Mouse (Mus musculus): ENCODE data around the gene Rin1.
A peak's percentile ranks its signal among the peaks of the same experiment; 100 is the strongest.
"Not testable (repeated sequence)": the region's sequence is repeated elsewhere in the genome, so short reads cannot be mapped to it uniquely, and the experiment has no call there.

Rin1 gene

DNA sequence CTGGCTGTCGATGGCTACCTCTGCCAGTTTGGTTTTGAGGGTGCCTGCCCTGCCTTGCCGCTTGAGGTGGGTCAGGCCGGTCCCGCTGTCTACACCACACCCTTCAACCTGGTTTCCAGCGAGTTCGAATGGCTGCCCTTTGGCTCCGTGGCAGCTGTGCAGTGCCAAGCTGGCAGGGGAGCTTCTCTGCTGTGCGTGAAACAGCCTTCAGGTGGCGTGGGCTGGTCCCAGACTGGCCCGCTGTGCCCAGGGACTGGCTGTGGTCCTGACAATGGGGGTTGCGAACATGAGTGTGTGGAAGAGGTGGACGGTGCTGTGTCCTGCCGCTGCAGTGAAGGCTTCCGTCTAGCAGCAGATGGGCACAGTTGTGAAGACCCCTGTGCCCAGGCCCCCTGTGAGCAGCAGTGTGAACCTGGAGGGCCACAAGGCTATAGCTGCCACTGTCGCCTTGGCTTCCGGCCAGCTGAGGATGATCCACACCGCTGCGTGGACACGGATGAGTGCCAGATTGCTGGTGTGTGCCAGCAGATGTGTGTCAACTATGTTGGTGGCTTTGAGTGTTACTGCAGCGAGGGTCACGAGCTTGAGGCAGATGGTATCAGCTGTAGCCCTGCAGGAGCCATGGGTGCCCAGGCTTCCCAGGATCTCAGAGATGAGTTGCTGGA lies 18.4 kb downstream of the Rin1 start:
- peak; percentile 69 for DNase-seq (ENCODE audit: low spot score)

DNA sequence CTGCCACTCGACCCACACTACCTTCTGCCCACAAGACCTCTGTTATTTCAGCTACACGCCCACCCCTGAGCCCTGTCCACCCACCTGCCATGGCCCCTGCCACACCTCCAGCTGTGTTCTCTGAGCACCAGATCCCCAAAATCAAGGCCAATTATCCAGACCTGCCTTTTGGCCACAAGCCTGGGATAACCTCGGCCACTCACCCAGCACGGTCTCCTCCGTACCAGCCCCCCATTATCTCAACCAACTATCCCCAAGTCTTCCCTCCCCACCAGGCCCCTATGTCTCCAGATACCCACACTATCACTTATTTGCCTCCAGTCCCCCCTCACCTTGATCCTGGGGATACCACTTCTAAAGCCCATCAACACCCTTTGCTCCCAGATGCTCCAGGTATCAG lies 19.2 kb downstream of the Rin1 start:
- DNase-seq (ENCODE audit: low spot score), result no peak

DNA sequence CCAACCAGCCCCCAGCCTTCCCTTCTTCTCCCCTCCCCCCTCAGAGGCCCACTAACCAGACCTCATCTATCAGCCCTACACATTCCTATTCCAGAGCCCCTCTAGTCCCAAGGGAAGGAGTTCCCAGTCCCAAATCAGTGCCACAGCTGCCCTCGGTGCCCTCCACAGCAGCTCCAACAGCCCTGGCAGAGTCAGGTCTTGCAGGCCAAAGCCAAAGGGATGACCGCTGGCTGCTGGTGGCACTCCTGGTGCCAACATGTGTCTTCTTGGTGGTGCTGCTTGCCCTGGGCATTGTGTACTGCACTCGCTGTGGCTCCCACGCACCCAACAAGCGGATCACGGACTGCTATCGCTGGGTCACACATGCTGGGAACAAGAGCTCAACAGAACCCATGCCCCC lies 19.7 kb downstream of the Rin1 start:
- DNase-seq (ENCODE audit: low spot score), result no peak

DNA sequence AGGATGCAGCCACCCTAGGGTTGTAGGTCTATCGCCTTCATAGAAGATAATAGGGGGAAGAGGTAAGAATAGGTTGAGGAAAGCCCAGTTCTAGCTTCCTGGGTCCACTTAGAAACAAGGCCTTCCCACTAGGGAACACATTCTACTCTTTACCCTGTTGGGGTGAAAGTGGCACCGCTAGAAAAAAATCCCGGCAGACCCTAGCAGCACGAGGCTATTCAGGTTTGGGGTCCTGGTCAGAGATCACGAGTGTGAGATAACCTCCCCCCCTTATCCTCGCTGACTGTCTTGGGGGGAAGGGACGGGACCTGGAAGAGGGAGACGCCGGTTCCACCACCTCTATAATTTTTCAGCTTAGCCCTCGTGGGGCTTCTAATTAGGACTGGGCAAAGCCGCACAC lies 20.8 kb downstream of the Rin1 start:
- DNase-seq (ENCODE audit: low spot score), result no peak

DNA sequence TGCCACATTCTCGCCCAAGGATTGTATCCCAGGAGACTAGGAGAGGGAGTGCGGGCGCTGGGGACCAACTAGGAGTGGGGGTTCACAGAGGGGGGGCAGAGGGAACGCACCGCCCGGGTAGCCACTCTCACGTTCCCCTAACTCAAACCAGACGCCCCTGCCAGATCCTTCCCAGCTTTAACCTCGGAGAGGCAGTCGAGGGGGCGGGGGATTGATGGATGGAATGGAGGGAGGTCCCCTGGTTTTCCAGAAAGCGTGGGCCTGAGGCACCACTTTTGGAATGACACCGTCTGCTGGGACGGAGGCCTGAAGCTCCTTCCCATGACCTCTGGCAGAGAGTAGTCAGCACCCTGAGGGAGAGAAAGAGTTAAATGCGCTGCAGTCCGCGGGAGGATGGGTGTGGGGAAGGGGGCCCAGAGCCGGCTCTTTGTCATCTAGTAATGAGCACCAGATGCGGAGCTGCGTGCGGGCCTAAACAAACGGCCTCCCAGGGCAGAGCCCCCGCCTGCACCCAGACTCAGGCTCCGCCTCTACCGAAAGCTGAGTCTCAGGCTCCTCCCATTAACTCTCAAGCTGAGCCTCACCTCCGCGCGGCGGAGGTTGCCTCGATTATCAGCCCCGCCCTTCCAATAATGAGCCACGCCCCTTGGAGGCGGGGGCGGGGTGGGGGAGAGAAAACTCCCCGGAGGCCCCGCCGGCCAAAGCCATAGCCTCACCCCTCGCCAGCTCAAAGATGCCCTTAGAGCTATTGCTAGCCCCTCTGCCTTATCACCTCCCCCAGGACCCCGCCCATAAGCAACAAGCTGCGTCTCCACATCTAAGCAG lies 21.5 kb downstream of the Rin1 start:
- peak; percentile 85 for DNase-seq (ENCODE audit: low spot score)

DNA sequence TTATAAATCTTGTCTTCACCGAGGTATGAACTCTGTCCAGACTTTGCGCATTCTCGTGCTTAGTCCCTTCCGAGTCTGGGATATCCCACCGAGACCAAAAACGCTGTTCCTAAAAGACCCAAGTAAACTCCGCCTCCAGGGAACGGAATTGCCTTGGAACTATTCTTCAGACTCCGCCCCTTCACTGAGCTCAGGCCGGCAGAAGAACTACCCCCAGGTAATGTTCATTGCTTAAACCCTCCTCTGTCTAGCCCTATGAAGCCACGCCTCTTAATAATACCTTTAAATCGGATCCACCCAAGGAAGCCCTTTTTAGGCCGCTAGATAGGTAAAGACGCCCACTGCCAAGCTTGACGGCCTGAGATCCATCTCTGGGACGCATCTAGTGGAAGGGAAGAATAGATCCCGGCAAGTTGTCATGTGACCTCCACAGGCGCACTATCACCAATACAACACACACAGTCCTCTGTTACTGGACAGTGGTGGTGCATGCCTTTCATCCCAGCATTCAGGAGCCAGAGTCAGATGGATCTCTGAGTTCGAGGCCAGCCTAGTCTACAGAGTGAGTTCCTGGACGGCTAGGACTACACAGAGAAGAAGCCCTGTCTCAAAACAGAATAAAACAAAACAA lies 22.2 kb downstream of the Rin1 start:
- DNase-seq (ENCODE audit: low spot score), result no peak

DNA sequence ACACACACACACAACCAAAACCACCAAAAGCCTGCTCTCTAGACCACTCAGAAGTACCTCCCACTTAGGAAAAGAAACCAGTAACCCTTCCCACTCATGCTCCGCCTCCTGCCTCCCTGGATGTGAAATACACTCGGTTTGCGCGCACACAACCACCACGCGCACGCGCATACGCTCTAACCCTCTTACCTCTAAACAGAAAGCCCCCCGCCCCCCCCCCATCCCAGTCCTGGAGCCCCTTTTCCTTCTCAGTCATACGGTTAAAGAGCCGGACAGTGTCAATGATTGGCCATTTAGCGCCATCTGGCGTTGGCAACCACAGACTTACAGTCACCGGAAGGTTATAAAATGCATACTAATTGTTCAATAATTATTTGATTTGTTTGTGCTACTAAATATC lies 22.7 kb downstream of the Rin1 start:
- peak; percentile 84 for DNase-seq (ENCODE audit: low spot score)

DNA sequence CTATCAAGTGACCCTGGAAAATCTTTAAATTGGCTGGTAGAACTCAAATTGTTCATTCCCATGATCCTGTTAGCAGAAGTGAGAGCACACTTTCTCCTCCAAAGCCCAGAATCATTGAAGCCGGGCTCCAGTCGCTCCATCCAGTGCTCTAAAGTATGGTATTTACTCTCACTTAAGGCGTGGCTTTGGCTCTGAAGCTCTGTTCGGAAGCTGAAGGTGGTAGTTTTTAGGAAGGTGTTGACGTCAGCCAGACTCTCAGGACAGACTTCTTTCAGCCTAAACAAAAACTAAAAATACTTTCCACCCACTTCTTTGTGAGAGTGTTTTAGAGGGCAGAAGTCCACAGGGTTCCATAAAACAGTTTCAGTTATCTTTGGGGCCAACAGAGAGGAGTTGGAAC lies 23.2 kb downstream of the Rin1 start:
- DNase-seq (ENCODE audit: low spot score), result no peak

DNA sequence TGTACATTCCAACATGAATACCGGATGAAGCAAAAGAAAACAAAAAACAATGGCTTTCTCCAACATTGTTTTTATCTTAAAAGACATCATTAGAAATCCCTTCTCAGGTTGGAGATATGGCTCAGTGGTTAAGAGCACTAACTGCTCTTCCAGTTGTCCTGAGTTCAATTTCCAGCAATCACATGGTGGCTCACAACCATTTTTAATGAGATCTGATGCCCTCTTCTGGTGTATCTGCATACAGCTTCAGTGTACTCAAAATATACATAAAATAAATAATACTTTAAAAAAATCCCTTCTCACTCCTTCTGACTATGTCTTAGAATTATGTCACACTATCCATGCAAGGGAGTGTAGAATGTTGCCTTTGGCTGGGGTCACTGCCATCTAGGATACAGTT lies 29.0 kb downstream of the Rin1 start:
- DNase-seq (ENCODE audit: low spot score), result no peak

DNA sequence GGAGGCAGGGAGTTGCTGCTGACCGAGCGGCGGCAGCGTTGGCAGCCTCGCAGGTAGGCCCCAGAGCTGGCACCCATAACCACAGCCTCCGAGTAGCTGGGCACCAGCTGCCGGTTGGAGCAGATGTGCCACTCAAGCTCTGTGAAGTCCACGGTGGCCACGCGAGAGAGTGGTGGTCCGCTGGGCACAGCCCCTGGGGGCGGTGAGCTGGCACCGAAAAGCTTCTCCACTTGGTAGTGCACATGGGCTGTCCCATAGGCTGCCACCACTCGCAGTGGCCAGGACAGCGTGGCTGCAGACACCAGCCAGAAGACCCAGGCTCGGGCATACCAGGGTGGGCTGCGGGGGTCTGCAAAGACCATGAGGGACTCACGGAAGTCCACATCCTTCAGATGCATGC lies 31.7 kb downstream of the Rin1 start:
- no peak for DNase-seq (ENCODE audit: low spot score)

DNA sequence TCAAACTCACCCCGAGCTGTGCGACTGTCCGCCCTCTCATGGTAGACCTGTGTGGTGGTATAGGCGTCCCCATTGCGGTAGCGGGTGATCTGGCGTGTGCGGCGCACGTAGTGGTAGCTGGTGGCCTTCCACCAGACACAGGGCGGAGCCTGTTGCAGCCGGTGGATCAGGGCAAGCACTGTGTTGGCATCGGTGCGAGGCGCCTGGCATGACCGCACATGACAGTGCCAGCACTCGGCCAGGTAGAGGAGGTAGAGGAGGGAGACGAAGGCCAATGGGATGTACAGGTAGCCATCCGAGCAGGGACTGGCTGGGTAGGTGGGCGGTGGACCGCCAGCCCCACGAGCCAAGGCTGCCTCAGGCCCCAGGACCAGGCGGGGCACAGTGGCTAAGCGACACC lies 32.3 kb downstream of the Rin1 start:
- DNase-seq (ENCODE audit: low spot score), result no peak

DNA sequence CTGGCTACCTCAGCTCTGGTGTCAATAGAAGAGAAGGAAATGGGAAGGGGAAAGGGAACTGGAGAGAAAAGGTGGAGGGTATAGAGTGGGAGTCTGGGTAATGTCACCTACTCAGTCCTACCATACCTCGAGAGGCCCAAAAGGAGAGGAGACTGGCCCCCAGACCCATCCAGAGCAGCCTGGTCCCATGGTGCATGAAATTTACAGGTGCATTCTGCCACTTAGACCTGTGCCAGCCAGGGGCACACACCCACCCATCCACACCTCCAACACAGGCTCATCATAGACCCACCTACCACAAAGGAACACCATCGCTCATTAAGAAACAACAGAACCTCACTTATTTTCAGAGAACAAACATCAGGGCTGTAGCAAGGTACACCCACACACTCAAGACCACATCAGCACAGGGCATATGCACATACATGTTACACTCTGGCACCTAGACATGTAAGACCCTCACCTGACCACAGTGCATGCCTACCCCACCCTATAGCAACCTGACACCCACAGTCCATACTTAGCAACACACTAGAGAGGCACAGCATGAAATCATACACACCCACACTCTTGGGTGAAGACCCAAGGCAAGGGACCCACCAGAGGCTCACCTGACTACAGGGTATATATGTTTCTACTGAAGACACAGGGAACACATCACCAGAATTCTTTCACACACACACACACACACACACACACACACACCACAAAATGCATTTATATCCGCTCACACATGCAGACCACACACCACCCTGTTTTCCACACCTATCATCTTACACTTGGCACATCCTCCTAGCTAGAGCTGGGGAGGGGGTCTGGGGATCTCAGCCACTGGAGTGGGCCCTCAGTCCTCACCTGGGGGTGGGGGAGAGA lies 33.9 kb downstream of the Rin1 start:
- DNase-seq (ENCODE audit: low spot score), result no peak

DNA sequence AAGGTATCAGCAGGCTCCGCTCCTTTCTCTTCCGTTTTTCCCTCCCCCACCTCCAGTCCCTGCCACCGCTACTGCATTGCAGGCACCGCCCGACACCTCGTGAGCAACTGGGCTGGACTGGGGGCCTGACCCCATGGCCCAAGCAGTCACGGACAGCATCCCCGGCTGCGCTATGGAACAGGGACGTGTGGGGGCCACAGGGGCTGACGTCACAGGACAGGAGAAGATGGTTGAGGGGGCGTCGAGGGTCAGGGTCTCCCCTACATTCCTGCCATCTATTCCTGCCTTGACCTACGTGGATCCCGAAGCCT lies 34.5 kb downstream of the Rin1 start:
- DNase-seq (ENCODE audit: low spot score), result peak; percentile 36

DNA sequence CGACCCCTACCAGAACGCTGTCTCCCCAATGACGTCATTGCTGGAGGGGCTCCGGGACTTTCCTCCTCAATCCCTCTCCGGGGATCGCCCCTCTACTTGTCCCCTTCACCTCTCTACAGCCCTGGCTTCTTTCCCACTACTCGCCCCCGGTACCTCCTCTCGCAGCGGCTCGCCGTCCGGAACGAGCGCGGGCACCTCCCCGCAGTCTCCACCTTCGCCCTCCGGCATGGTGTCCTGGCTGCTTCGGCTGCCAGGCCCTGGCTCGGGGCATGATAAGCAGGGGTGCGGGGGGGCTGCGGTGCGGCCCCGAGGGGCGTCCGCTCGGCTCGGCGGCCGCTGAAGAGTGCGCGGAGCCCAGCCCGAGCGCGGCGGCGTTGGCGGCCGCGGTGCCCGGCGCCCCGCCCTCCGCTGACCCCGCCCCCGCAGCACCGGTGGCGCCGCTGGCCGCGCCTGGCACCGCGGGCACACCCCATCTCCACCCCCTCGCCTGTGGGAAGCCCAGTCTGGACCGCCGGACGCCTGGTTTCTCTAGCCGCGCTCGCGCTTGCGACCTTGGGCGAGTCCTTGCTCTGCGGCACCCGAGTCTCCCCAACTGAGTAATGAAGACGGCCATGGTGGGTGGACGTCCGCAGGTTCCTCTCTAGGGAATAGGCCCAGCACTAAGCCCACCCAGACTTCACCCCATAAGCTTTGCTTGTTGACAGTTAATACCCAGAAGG lies 35.0 kb downstream of the Rin1 start, which contains the start of gene Tmem151a:
Gene Tmem151a, minus strand, starts transcription at position 387 of the 719 bp plus-strand sequence.
- DNase-seq (ENCODE audit: low spot score), result peak; percentile 58

DNA sequence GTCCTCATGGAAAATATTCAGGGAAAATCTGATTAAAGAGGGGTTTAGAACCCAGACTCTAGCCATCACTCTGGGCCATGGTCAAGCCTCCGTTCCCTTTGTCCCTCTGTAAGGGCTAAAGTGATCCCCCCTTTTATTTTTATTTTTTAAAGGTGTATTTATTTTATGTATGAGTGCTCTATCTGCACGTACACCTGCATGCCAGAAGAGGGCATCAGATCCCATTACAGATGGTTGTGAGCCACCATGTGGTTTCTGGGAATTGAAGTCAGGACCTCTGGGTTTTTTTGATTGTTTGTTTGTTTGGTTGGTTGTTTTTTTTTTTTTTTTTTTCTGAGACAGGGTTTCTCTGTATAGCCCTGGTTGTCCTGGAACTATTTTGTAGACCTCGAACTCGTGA lies 36.3 kb downstream of the Rin1 start:
- not testable (repeated sequence) for DNase-seq (ENCODE audit: low spot score)

DNA sequence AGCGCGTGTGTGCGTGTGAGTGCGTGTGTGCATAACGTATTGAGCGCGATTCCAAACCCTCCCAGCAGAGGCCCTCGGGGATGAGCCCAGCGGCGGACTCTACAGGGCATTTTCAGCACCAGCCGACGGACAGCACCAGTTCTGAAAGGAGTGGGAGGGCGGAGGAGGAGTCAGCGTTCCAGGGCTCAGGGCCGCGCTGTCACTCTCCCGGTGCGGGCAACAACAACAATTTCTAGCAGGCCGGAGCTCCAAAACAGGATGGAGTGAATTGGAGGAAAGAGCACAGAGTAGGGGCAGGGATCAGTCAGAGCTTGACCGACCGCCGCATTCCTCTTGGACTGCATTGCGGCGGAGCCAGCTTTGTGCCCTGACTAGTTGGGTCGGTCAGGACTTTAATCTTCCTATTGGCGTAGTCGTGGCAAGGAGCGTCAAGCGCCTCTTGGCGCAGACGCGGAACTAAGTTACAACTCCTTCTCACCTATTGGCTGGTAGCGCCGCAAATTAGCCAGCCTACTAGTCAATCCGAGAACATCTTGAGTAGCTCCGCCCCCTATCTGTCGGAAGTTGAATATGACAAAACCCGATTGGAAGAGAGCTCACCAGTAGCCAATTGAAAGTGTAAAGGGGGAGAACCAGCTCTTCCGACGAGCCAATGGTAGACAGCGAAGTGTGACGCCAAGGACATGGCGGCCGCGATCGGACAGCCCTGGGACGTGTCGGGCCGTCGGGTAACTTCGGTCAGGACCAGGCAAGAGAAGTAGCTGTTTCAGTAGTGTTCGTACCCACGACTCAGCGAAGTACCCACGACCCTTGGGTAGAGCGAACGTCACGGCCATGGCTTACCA lies 37.8 kb downstream of the Rin1 start, which contains the start of gene Yif1a:
Gene Yif1a, plus strand, starts transcription at position 655 of the 845 bp plus-strand sequence.
- DNase-seq (ENCODE audit: low spot score), result peak; percentile 98

DNA sequence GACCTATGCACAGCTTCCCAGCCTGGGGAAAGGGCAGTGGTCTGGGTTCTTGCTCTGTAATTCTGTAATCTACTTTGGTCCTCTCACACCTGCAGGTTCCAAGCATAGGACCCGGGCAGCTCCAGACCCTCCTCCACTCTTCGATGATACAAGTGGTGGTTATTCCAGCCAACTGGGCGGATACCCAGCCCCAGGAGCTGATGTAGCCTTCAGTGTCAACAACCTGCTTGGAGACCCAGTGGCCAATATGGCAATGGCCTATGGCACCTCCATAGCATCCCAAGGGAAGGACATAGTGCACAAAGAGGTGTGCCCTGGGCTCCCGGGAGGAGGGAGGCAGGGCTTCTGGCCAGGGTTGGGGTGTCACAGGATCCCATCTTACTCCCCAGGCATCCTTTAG lies 39.0 kb downstream of the Rin1 start:
- peak; percentile 43 for DNase-seq (ENCODE audit: low spot score)

DNA sequence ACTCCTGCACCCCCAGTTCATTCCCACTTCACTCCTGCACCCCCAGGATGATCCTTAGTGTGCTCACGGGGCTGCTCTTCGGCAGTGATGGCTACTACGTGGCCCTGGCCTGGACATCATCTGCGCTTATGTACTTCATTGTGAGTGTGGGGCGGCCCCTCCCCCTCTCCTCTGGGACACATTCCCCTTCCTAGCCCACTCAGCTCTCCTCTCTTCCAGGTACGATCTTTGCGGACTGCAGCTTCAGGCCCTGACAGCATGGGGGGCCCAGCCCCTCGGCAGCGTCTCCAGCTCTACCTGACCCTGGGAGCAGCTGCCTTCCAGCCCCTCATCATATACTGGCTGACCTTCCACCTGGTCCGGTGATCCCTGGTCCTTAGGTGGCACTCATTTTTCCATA lies 41.8 kb downstream of the Rin1 start:
- no peak for DNase-seq (ENCODE audit: low spot score)

DNA sequence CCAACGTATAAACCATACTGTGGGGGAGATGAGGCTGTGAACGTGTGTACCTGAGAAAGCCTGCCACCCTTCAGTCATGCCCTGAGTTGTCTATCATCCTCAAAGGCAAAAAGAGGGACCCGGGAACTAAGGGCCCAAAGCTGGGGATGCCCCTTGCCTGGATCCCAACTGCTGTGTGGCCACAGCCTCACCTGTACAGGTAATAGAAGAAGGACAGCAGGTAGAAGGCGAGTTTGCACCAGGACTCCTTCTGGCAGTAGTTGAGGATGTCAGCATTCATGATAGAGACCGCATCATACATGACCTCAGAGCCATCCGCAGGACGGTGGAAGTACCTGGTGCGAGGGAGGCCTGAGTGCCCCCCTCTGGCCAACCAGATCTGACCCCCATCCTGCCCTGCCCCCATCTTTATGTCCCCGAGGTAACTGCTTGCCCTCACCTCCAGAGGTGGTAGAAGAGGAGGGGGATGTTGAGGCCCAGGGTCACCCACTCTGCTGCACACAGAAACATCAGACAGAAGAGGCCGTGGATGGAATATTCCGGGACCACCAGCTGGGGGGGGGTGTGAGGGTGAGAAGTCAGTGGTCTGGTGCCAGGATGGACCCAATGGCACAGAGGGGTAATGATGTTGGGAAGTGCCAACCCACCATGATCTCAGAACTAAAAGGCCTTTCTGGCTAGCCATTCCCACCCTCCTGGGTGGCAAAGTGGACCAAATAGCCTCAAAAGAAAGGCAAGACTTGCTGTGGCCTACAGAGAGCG lies 43.4 kb downstream of the Rin1 start:
- no peak for DNase-seq (ENCODE audit: low spot score)

DNA sequence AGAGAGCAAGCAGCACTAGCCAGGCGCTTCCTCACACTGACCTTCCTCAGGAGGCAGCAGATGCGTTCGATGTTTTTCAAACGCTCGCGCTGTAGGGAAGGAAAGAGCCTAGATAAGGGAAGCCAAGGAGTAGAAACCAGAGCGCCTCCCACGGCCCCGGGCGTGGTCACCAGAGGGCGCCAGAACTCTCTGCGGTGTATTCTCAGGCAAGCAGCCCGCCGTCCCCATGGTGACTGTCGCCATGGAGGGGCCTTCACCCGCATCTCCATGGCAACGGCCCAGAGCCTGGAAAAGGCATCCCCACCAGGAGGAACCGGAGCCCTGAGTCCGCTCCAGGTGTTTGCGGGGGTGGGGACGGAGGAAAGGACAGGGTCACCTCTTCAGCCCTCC lies 44.0 kb downstream of the Rin1 start:
- DNase-seq (ENCODE audit: low spot score), result peak; percentile 99

Measured in testis, postnatal 10 days (tissue).